Mouse (Mus musculus): ENCODE measurements around the gene Pick1.

Gene Pick1

GRCm38 (mm10) chr15:79270317-79271123, 41.5 kb downstream of the Pick1 start:
- peak; percentile 70 for DNase-seq (ENCODE audit: low read depth, low spot score)

GRCm38 (mm10) chr15:79271124-79271746, 42.3 kb downstream of the Pick1 start:
- peak; percentile 42 for DNase-seq (ENCODE audit: low read depth, low spot score)

- DNase-seq (ENCODE audit: low read depth, low spot score): no peak
These were observed 44.0 kb downstream of the Pick1 start for GRCm38 (mm10) chr15:79273020-79273419.

GRCm38 (mm10) chr15:79277728-79278127, 48.8 kb downstream of the Pick1 start:
- no peak for DNase-seq (ENCODE audit: low read depth, low spot score)

GRCm38 (mm10) chr15:79280209-79280608, 51.2 kb downstream of the Pick1 start:
- no peak for DNase-seq (ENCODE audit: low read depth, low spot score)

- DNase-seq (ENCODE audit: low read depth, low spot score): no peak
These were observed 51.9 kb downstream of the Pick1 start for GRCm38 (mm10) chr15:79280850-79281249.

- no peak for DNase-seq (ENCODE audit: low read depth, low spot score)
These were observed 52.4 kb downstream of the Pick1 start for GRCm38 (mm10) chr15:79281389-79281788.

GRCm38 (mm10) chr15:79282434-79282833, 53.5 kb downstream of the Pick1 start:
- no peak for DNase-seq (ENCODE audit: low read depth, low spot score)

GRCm38 (mm10) chr15:79283371-79283770, 54.4 kb downstream of the Pick1 start:
- DNase-seq (ENCODE audit: low read depth, low spot score): no peak

- DNase-seq (ENCODE audit: low read depth, low spot score): no peak
These were observed 56.4 kb downstream of the Pick1 start, which contains the start of gene Baiap2l2 for GRCm38 (mm10) chr15:79285399-79285798. TSS of gene Baiap2l2 (minus strand) at chr15:79285537.

- no peak for DNase-seq (ENCODE audit: low read depth, low spot score)
These were observed 57.2 kb downstream of the Pick1 start for GRCm38 (mm10) chr15:79286141-79286540.

GRCm38 (mm10) chr15:79287091-79287490, 58.1 kb downstream of the Pick1 start:
- no peak for DNase-seq (ENCODE audit: low read depth, low spot score)

GRCm38 (mm10) chr15:79288387-79288786, 59.4 kb downstream of the Pick1 start:
- DNase-seq (ENCODE audit: low read depth, low spot score): no peak

- no peak for DNase-seq (ENCODE audit: low read depth, low spot score)
These were observed 60.5 kb downstream of the Pick1 start for GRCm38 (mm10) chr15:79289441-79289840.

GRCm38 (mm10) chr15:79290340-79290739, 61.4 kb downstream of the Pick1 start:
- no peak for DNase-seq (ENCODE audit: low read depth, low spot score)

- no peak for DNase-seq (ENCODE audit: low read depth, low spot score)
These were observed 63.8 kb downstream of the Pick1 start for GRCm38 (mm10) chr15:79292779-79293178.

- DNase-seq (ENCODE audit: low read depth, low spot score): no peak
These were observed 69.6 kb downstream of the Pick1 start for GRCm38 (mm10) chr15:79298553-79298952.
